Mouse (Mus musculus): ENCODE measurements around the gene Mcoln2.

The Mcoln2 gene

GRCm38 (mm10) chr3:146149156-146150057, at the start of gene Mcoln2:
Mcoln2 (plus strand) TSS chr3:146149833.
- DNase-seq (ENCODE audit: low spot score in 2 of 2) = no peak

GRCm38 (mm10) chr3:146099925-146100324, 49.7 kb upstream of the Mcoln2 start:
- DNase-seq (ENCODE audit: low spot score in 2 of 2) = no peak

GRCm38 (mm10) chr3:146102049-146102448, 47.6 kb upstream of the Mcoln2 start:
- DNase-seq (ENCODE audit: low spot score in 2 of 2) = no peak

DNA sequence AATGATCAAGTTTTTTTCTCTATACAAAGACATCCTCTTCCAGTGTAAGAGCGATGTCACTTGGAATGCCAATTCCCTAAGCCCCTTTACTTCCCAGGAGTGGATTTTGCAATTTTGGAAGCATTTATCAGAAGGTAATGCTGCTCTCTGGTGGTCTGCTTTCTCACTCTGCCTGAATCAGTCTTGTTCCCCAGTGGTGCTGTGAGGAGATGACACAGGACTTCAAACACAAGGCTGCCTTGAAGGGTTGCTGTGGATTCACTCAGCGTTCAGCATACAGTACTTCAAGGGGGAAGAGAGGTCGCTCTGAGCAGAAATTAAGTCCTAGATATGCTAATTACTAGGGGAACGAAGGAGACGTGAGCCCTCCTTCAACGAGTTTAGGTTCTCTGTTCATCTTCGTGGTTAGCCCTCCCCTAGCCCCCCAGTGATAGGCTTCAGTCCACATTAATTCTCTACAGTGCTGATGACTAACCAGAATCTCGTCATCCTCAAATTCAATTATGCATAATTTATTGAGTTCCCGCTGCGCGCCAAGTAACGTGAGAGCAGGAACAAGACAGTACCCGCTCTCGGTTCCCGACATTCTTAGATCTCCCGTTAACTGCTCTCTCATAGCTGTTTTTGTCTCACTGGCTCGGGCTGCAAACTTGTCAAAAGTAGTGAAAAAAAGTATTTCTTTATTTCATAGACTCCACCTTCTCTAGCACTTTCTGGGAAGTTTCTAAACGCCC, 42.4 kb upstream of the Mcoln2 start:
- no peak for DNase-seq (ENCODE audit: low spot score in 2 of 2)

GRCm38 (mm10) chr3:146107921-146108571, 41.6 kb upstream of the Mcoln2 start, which contains the start of gene Wdr63:
Wdr63 (minus strand) TSS chr3:146108130.
- peak; percentile 54 to 57 for DNase-seq (ENCODE audit: low spot score in 2 of 2)

- DNase-seq (ENCODE audit: low spot score in 2 of 2) = no peak
Observed at GRCm38 (mm10) chr3:146108945-146109344, 40.7 kb upstream of the Mcoln2 start.

DNA sequence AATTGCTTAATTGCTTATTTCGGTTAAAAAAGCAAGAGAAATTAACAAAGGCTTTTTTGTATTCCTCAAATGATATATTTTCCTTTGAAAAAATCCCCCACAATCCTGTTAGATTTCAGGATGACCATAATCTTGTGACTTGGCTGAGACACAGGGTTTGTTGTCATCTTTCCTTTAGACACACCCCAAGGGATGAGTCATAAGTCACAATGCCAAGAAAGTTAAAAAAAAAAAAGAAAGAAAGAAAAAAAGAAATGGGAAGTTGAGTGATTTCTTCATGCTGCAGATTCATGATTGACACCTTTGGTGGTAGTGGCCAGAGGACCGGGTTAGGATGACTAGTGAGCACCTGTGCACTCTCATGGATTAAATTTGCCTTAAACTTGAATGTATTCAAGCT, 39.3 kb upstream of the Mcoln2 start:
- DNase-seq (ENCODE audit: low spot score in 2 of 2) = peak in 1 of 2 experiments; percentile 37

DNA sequence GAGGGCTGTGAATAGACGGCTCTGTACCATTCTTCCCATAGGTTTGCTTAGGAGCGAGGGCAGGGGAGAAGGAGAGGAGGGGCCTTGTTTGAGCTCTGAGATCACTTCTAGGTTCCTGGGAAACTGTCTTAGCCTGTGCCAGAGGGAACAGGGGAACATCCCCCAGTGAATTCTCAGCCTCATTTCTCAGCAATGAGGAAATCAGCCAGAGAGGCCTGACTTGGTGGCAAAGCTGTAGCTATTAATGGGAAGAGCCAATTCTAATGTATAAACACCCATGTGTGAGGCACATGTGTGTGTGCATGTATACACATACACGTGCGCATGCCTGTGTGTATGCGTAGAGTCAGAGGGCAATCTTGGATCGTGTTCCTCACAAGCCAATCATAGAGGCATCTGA, 38.7 kb upstream of the Mcoln2 start:
- DNase-seq (ENCODE audit: low spot score in 2 of 2) = peak in 1 of 2 experiments; percentile 29

DNA sequence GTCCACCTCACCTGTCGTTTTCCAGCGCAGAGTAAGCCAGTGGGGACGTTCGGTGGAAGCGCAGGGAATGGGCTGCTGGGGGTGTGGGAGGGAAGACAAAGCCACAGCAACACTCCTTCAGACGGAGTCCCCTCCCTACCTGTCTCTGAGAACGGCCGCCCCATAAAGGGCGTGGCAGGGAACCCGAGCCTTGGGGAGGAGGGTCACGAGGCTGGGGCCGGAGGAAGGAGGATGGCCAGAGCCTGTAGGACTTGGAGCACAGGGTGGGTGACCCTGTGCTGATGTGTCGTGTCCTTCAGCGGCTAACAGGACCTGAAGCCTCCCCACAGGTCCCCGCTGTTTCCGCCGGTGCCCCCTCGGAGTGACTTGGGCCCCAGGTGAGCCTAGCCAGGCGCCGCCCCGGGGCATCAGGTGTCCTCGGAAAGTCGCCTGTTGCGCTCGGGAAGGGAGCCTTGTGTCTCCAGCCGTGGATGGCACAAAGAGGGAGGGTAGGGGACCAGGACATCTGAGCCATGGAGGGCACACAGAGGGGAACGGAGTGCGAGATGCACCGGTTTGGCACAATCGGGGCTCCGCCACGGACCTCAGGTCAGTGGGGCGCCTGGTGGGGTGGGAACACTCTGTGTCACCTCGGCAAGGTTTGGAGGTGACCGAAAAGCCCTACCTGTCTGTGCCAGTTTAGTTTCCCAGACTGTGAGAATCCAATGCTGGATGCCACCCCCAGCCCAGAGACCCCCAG, 32.2 kb upstream of the Mcoln2 start, which contains the start of gene Mcoln3:
Mcoln3 (plus strand) TSS at position 193 of the 739 bp plus-strand sequence.
- DNase-seq (ENCODE audit: low spot score in 2 of 2) = no peak

DNA sequence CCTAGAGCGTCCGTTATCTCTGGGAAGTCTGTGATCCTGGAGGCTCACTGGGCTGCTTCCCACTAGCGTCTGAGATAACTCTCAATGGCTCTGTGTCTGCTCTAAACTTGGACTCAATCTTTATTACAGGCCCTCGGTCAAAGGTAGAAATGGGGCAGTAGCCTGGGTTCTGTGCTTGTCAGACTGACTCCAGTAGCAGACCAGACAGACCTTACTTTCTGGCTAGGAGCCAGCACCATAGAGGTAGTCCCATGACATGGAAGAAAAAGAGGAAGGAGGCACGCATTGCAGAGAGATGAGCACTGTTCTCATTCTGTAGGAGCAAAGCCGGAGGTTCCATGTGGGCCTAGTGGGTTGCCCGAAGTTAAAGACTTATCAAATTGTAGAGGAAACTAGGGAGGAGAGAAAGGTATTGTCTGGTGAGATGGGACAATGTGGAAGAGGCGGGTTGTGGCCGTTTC, 31.6 kb upstream of the Mcoln2 start:
- DNase-seq (ENCODE audit: low spot score in 2 of 2) = no peak

DNA sequence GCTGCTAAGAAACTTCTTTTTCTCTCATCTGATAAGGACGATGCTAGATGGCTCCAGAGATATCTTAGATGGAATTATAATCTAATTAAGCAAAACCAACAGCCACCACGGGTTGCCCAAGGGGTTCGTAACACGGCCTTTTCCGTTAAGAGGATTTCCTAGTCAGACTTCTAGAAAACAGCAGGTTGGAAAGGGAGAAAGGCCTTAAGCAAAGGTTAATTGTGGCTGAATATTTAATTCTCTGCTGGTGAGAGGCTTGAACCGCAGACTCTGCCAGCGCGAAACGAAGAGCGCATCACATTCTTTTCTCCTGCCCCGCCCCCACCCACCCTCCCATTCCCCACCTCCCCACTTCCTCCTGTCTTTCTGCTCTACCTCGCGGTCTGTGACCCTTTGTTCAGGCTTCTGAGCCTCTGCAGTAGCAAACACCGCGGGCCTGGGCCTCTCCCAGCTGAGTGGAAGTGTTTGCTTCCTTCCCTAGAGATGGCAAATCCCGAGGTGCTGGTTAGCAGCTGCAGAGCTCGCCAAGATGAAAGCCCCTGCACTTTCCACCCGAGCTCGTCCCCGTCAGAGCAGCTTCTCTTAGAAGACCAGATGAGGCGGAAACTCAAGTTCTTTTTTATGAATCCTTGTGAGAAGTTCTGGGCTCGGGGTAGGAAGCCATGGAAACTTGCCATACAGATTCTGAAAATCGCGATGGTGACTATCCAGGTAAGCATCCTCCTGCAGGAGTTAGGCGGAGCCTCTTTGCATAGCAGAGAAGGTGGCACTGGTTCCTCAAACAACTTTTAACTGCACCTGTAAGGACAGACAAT, 28.1 kb upstream of the Mcoln2 start:
- no peak for DNase-seq (ENCODE audit: low spot score in 2 of 2)

- no peak for DNase-seq (ENCODE audit: low spot score in 2 of 2)
Observed at GRCm38 (mm10) chr3:146122125-146122420, 27.6 kb upstream of the Mcoln2 start.

GRCm38 (mm10) chr3:146122807-146123463, 26.7 kb upstream of the Mcoln2 start:
- DNase-seq (ENCODE audit: low spot score in 2 of 2) = no peak

- no peak for DNase-seq (ENCODE audit: low spot score in 2 of 2)
Observed at GRCm38 (mm10) chr3:146123464-146123825, 26.2 kb upstream of the Mcoln2 start.

GRCm38 (mm10) chr3:146127205-146127604, 22.4 kb upstream of the Mcoln2 start:
- no peak for DNase-seq (ENCODE audit: low spot score in 2 of 2)

DNA sequence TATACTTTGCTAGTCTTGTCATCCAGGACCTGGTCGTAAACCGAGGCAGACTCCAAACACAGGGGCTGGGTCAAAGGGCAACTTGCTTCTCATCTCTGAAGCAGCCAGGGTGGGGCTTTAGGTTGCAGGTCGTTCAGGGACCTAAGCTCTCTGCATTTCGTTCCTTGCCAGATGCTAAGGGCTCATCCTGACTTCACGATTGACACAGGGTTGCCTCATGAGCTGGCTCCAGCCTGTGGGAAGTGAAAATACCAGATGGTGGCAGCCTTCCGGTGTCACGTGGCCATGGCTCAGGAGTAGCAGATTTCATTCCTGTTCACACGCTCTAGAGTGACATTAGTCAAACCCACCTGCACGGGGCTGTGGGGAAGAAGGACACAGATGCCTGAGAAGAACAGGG, 14.8 kb upstream of the Mcoln2 start:
- no peak for DNase-seq (ENCODE audit: low spot score in 2 of 2)

DNA sequence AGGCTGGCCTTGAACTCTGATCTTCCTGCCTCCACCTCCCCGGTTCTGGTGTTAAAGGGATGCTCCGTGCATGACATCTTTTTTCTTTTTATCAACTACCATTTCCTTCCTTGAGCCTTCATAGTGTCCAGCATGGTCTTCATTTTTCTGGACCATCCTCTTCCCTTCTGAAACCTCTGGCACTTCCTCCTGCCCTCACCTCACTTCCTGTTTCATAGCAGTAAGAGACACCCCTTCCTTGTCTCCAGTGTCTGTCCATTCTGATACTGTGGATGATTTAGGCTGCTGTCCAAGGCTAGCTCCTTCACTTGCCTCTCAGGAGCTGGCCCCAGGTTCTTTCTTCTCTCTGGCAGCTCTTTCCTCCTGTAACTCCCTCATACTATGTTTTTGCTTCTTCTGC, 14.2 kb upstream of the Mcoln2 start:
- DNase-seq (ENCODE audit: low spot score in 2 of 2) = no peak

DNA sequence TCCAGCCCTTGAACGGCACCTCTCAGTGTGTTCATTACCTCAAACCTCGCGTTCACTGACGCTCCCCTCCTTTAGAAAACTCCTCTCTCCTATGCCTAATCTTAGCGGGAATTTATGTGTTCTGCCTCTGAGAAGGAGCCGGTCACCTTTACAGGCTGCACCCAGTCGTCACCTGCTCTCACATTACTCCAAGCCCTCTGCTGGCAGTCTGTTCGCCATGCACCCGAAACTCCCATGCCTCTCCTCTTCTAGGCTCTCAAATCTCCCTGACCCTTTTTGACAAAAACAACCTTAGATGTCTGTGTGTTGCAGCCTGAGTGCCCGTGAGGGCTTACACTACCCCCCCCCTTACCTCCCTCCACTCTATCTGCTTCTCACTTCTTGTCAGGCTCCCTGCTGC, 13.2 kb upstream of the Mcoln2 start:
- no peak for DNase-seq (ENCODE audit: low spot score in 2 of 2)

DNA sequence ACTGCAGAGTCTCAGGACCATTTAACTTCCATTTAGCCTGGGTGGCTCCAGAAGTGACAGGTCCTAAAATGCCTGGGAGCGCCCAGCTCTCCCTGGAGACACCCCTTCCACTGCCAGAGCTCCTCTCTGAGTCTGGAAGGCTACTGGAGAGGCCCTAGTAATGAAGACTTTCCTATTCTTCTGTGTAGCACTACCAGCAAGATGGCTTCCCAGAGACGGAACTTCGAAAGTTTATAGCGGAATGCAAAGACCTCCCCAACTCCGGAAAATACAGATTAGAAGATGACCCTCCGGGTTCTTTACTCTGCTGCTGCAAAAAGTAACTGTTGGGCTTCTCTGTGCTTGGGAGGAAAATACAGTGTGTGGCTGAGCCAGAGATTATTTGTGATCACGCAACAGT, 9.4 kb upstream of the Mcoln2 start:
- DNase-seq (ENCODE audit: low spot score in 2 of 2) = no peak

GRCm38 (mm10) chr3:146142523-146142922, 7.1 kb upstream of the Mcoln2 start:
- no peak for DNase-seq (ENCODE audit: low spot score in 2 of 2)

Data from heart, adult 9 months (tissue).